Mouse (Mus musculus): ENCODE measurements around the gene Cpeb3.

DNA sequence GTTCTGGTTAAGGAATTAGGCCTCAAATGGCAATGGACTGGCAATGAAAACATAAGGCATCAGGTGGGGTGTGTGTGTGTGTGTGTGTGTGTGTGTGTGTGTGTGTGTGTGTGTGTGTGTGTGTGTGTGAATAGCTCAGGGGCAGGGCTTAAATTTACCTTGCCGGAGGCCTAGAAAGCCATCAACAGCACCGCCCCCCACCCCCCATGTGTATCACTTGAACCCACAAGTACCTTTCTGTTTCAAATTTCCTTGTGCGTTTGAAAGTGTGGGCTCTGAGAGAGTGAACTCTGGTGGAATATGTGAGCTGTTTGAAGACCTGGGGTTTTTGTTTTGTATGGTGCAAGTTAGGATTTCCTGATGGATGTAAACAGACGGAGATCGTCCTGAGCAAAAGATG, 189.5 kb downstream of the Cpeb3 start:
- TF ChIP-seq POLR2A (IDR thresholded peaks at IDR 0.05; ENCODE audit: insufficient read length, low read depth) = no peak
- no peak for TF ChIP-seq POLR2AphosphoS2 (IDR thresholded peaks at IDR 0.05; ENCODE audit: insufficient read length, low read depth)
- no peak for TF ChIP-seq MYOG (IDR thresholded peaks at IDR 0.05; ENCODE audit: control insufficient read depth in 1 of 3, insufficient read depth in 1 of 3, insufficient read length in 2 of 3, low read depth in 2 of 3)
- TF ChIP-seq TCF3 (IDR thresholded peaks at IDR 0.05; ENCODE audit: insufficient read length, low read depth) = no peak
- no peak for TF ChIP-seq USF1 (IDR thresholded peaks at IDR 0.05; ENCODE audit: low read depth)
- no peak for TF ChIP-seq MAX (IDR thresholded peaks at IDR 0.05; ENCODE audit: low read depth)
- TF ChIP-seq E2F4 (IDR thresholded peaks at IDR 0.05; ENCODE audit: insufficient read depth) = no peak
- no peak for TF ChIP-seq TCF12 (IDR thresholded peaks at IDR 0.05; ENCODE audit: insufficient read depth, poor library complexity, severe bottlenecking)
- TF ChIP-seq SRF (IDR thresholded peaks at IDR 0.05; ENCODE audit: control insufficient read depth, insufficient read length, low read depth) = no peak
- no peak for TF ChIP-seq MYOD1 (IDR thresholded peaks at IDR 0.05; ENCODE audit: control insufficient read depth in 1 of 3, insufficient read length in 2 of 3, low read depth in 2 of 3)
- TF ChIP-seq CEBPB (IDR thresholded peaks at IDR 0.05; ENCODE audit: insufficient read depth, poor library complexity, severe bottlenecking) = no peak
